Mouse (Mus musculus) intestine, postnatal 0 days (tissue): ENCODE results near the gene Scmh1. TPM values are rescaled to one million over a fixed set of nuclear protein-coding genes. Genes with fewer than 3 reads are reported as not detected.

ENCODE experiments used
- ATAC-seq: fragments of 200-750 bp; cut with Nextera tagmentation; 2 replicates; pipeline ENCODE4 v1.8.0; 2017; ENCODE audit warnings: mild to moderate bottlenecking, moderate TSS enrichment, moderate library complexity
- H3K27ac ChIP-seq: fragments of 300-500 bp; sonication (generic); 2 replicates; pipeline ENCODE4 v1.5.1; 2014; ENCODE audit warnings: mild to moderate bottlenecking, low read depth, low read length, moderate library complexity
- H3K27me3 ChIP-seq: fragments of 300-500 bp; sonication (generic); replicated peaks from 2 replicates; pipeline ENCODE4 v1.6.1; 2014; ENCODE audit warnings: low read length, mixed read lengths; ENCODE audit not compliant: control insufficient read depth, insufficient read depth
- H3K36me3 ChIP-seq: fragments of 300-500 bp; sonication (generic); 2 replicates; pipeline ENCODE4 v1.6.1; 2014; ENCODE audit warnings: mild to moderate bottlenecking, moderate library complexity; ENCODE audit not compliant: control insufficient read depth, insufficient read depth
- H3K4me1 ChIP-seq: fragments of 300-500 bp; sonication (generic); replicated peaks from 2 replicates; pipeline ENCODE4 v1.6.1; 2014; ENCODE audit warnings: antibody characterized with exemption, low read length, mixed read lengths; ENCODE audit not compliant: control insufficient read depth, insufficient read depth
- H3K4me2 ChIP-seq: fragments of 300-500 bp; sonication (generic); replicated peaks from 2 replicates; pipeline ENCODE4 v1.6.1; 2014; ENCODE audit warnings: low read depth, mild to moderate bottlenecking, moderate library complexity
- H3K4me3 ChIP-seq: fragments of 300-500 bp; sonication (generic); 2 replicates; pipeline ENCODE4 v1.5.1; 2014; ENCODE audit warnings: low read depth, low read length
- H3K9ac ChIP-seq: fragments of 300-500 bp; sonication (generic); 2 replicates; pipeline ENCODE4 v1.6.1; 2014; ENCODE audit warnings: mild to moderate bottlenecking, low read depth, low read length
- H3K9me3 ChIP-seq: fragments of 300-500 bp; sonication (generic); 2 replicates; pipeline ENCODE4 v1.6.1; 2016; ENCODE audit warnings: mixed run types; ENCODE audit not compliant: control insufficient read depth
- CTCF ChIP-seq: sonication (generic); IDR thresholded peaks from 2 replicates; pipeline ENCODE4 v1.5.1; 2016; ENCODE audit warnings: low read depth, mild to moderate bottlenecking, control low read depth, antibody characterized with exemption, moderate library complexity
- WGBS: fragments of 180-500 bp; shearing (Covaris S2); extraction: QIAGEN DNeasy Blood & Tissue Kit; methylation state at CpG from one replicate; pipeline ENCODE4 v1.1.7; 2014; 5-methylcytosine and 5-hydroxymethylcytosine counted together
- polyA plus RNA-seq: library from polyadenylated mRNA; unstranded; fragments of >200 nt; fragmentation: Nextera tagmentation; extraction: Ambion mirVana; gene quantifications from 2 replicates; pipeline ENCODE4 v1.2.1, GENCODE M21; 2015

Gene Scmh1
- polyA plus RNA-seq, 1 experiment from 2014 or later, result 21.8 TPM

DNA sequence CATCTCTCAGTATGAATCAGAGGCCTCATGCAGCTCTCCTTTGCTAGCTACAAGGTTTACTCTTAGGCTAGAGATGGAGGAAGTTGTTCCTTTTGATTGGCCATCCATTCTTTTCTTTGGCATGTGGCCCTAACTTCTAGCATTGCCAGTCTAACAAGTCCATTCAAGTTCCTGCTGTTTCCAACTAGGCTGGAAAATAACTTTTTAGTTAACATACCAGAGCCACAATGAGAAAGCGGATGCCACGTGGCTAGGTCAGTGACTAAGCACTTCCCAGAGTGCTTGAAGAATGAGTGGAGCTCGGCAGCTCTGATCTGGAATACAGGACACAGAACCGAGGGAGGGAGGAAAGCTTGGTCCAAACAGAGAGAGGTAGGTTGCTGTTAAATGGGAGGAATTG is 112.3 kb downstream of the Scmh1 start:
- Histone ChIP-seq H3K27me3 (no peaks in the 10 kb centered on the region), H3K36me3 (peaks cover 18% of the 10 kb centered on the region; the same call in 1 of the 2 replicates), H3K4me1 (0 out of 2 replicates have a peak, but pooled peaks cover 5% of the 10 kb centered on the region), H3K27ac (peak overlapping the region; percentile 90), H3K9ac (peak overlapping the region; percentile 23; the same call in 1 of the 2 replicates), H3K9me3 (no peaks in the 10 kb centered on the region), H3K4me2 (peak overlapping the region; percentile 56), H3K4me3 (peak overlapping the region; percentile 26)
- ATAC-seq, result no peak
- TF ChIP-seq CTCF, result no peak
- WGBS, result 49% methylated on average over 4 of the region's 4 CpGs

- Histone ChIP-seq H3K9ac (no peak overlapping the region), H3K4me1 (no peaks in the 10 kb centered on the region), H3K4me2 (no peak overlapping the region), H3K27me3 (no peaks in the 10 kb centered on the region), H3K27ac (no peak overlapping the region), H3K9me3 (no peaks in the 10 kb centered on the region), H3K4me3 (no peak overlapping the region), H3K36me3 (peaks cover 52% of the 10 kb centered on the region)
- 89% methylated on average over 5 of the region's 5 CpGs for WGBS
- TF ChIP-seq CTCF, result no peak
- ATAC-seq, result no peak
These were observed 116.7 kb downstream of the Scmh1 start for GRCm38 (mm10) chr4:120521761-120522160.

DNA sequence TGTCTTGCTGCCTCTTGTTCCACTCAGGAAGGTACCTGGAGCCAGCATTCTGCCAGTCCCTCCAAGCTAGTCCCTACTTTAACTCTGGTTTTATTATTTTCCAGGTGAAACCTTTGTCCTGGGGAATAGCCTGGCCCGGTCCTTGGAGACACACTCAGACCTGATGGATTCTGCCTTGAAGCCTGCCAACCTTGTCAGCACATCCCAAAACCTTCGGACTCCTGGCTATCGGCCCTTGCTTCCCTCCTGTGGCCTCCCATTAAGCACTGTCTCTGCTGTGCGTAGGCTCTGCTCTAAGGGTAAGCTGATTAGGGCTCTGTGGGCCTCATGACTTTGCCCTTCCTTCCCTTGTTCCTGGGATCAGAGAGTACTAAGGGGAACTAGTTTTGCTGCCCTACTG is 117.3 kb downstream of the Scmh1 start:
- WGBS, result 51% methylated on average over 4 of the region's 4 CpGs
- H3K36me3 ChIP-seq, result peaks cover 54% of the 10 kb centered on the region
- no peak overlapping the region for H3K4me3 ChIP-seq
- 0 out of 2 replicates have a peak, but pooled peaks have one; percentile 38 for ATAC-seq
- H3K27me3 ChIP-seq, result no peaks in the 10 kb centered on the region
- no peak overlapping the region for H3K4me2 ChIP-seq
- TF ChIP-seq CTCF, result no peak
- no peaks in the 10 kb centered on the region for H3K9me3 ChIP-seq
- no peaks in the 10 kb centered on the region for H3K4me1 ChIP-seq
- H3K9ac ChIP-seq, result no peak overlapping the region
- no peak overlapping the region for H3K27ac ChIP-seq

- 86% methylated on average over 3 of the region's 3 CpGs for WGBS
- H3K4me1 ChIP-seq, result no peaks in the 10 kb centered on the region
These were observed 118.0 kb downstream of the Scmh1 start for GRCm38 (mm10) chr4:120523092-120523491.

GRCm38 (mm10) chr4:120528171-120528570 is 123.1 kb downstream of the Scmh1 start:
- no peak for ATAC-seq
- Histone ChIP-seq H3K9ac (no peak overlapping the region), H3K27ac (no peak overlapping the region), H3K9me3 (no peaks in the 10 kb centered on the region), H3K4me2 (no peak overlapping the region), H3K4me3 (no peak overlapping the region), H3K27me3 (no peaks in the 10 kb centered on the region), H3K4me1 (no peaks in the 10 kb centered on the region), H3K36me3 (peaks cover 69% of the 10 kb centered on the region)
- 84% methylated on average over 9 of the region's 9 CpGs for WGBS
- no peak for TF ChIP-seq CTCF

More at GRCm38 (mm10) chr4:120523092-120523491, 118.0 kb downstream of the Scmh1 start:
- no peak for ATAC-seq
- H3K9ac ChIP-seq, result no peak overlapping the region
- no peaks in the 10 kb centered on the region for H3K27me3 ChIP-seq
- peaks cover 61% of the 10 kb centered on the region for H3K36me3 ChIP-seq
- no peak overlapping the region for H3K27ac ChIP-seq
- no peak for TF ChIP-seq CTCF
- no peak overlapping the region for H3K4me3 ChIP-seq
- no peaks in the 10 kb centered on the region for H3K9me3 ChIP-seq
- H3K4me2 ChIP-seq, result no peak overlapping the region

- Histone ChIP-seq H3K27ac (no peak within 1 kb of the TSS), H3K9me3 (no peaks in the 10 kb centered on the region), H3K4me3 (no peak within 1 kb of the TSS), H3K9ac (no peak within 1 kb of the TSS), H3K36me3 (peaks cover 33% of the 10 kb centered on the region), H3K4me1 (no peaks in the 10 kb centered on the region), H3K27me3 (no peaks in the 10 kb centered on the region), H3K4me2 (no peak within 1 kb of the TSS)
- TF ChIP-seq CTCF, result no peak
- WGBS, result 83% methylated on average over 6 of the region's 6 CpGs
- no peak for ATAC-seq
These were observed 126.9 kb downstream of the Scmh1 start, which contains the start of gene Slfnl1 for GRCm38 (mm10) chr4:120531986-120532385. Slfnl1 (plus strand) TSS chr4:120532231.

- Histone ChIP-seq H3K27ac (no peak overlapping the region), H3K27me3 (no peaks in the 10 kb centered on the region), H3K4me1 (no peaks in the 10 kb centered on the region), H3K36me3 (peaks cover 46% of the 10 kb centered on the region), H3K9me3 (no peaks in the 10 kb centered on the region), H3K4me2 (no peak overlapping the region), H3K9ac (no peak overlapping the region), H3K4me3 (no peak overlapping the region)
- TF ChIP-seq CTCF, result no peak
- no peak for ATAC-seq
- 96% methylated on average over 10 of the region's 10 CpGs for WGBS
These were observed 133.6 kb downstream of the Scmh1 start for GRCm38 (mm10) chr4:120538664-120539063.
